Mouse (Mus musculus) MEL (cell line): ENCODE results near the gene Resp18. TPM values are rescaled to one million over a fixed set of nuclear protein-coding genes. Genes with fewer than 3 reads are reported as not detected.

Experiments used
- DNase-seq: peaks from one replicate; pipeline ENCODE4 v3.0.0; 2011; ENCODE audit warnings: low read depth, low spot score
- H3K27ac ChIP-seq: 2 replicates; pipeline ENCODE4 v1.5.1; 2012; ENCODE audit warnings: low read depth, mild to moderate bottlenecking, control low read depth, low read length, moderate library complexity; ENCODE audit not compliant: control insufficient read depth
- H3K27me3 ChIP-seq, 2 experiments: fragments of 150-350 bp in 1 of 2; sonication (generic) in 1 of 2; 2 replicates each; pipeline ENCODE4 v1.6.1; 2012; ENCODE audit warnings: low read length in 2 of 2, mild to moderate bottlenecking in 2 of 2, improper control_type of control experiment in 1 of 2, moderate library complexity in 1 of 2; ENCODE audit not compliant: insufficient read depth in 2 of 2, control insufficient read depth in 1 of 2
- H3K36me3 ChIP-seq, 2 experiments: 2 replicates each; pipeline ENCODE4 v1.6.1; 2012 to 2014; ENCODE audit warnings: low read length in 2 of 2, improper control_type of control experiment in 1 of 2, inconsistent platforms in 1 of 2, mild to moderate bottlenecking in 1 of 2; ENCODE audit not compliant: insufficient read depth in 2 of 2, control insufficient read depth in 1 of 2
- H3K4me1 ChIP-seq, 2 experiments: fragments of 150-350 bp in 1 of 2; sonication (generic) in 1 of 2; 2 replicates each; pipeline ENCODE4 v1.6.1; 2012; ENCODE audit warnings: low read length in 2 of 2, improper control_type of control experiment in 1 of 2, mild to moderate bottlenecking in 1 of 2; ENCODE audit not compliant: insufficient read depth in 2 of 2, control insufficient read depth in 1 of 2
- H3K4me3 ChIP-seq, 2 experiments: fragments of 150-350 bp in 1 of 2; sonication (generic) in 1 of 2; 2 replicates each; pipeline ENCODE4 v1.5.1; 2012; ENCODE audit warnings: low read depth in 2 of 2, low read length in 2 of 2, mild to moderate bottlenecking in 2 of 2, moderate library complexity in 2 of 2, control low read depth in 1 of 2, improper control_type of control experiment in 1 of 2; ENCODE audit not compliant: control insufficient read depth in 1 of 2, insufficient read depth in 1 of 2
- H3K79me2 ChIP-seq: 2 replicates; pipeline ENCODE4 v1.6.1; 2012; ENCODE audit warnings: mild to moderate bottlenecking, low read length, moderate library complexity; ENCODE audit not compliant: control insufficient read depth, poor library complexity, insufficient read depth
- H3K9ac ChIP-seq: 2 replicates; pipeline ENCODE4 v1.6.1; 2012; ENCODE audit warnings: low read depth, mild to moderate bottlenecking, control low read depth, low read length, moderate library complexity; ENCODE audit not compliant: control insufficient read depth, poor library complexity, severe bottlenecking
- H3K9me3 ChIP-seq: fragments of 150-350 bp; sonication (generic); replicated peaks from 2 replicates; pipeline ENCODE4 v1.6.1; 2012; ENCODE audit warnings: mild to moderate bottlenecking, low read length, improper control_type of control experiment, moderate library complexity; ENCODE audit not compliant: insufficient read depth
- CHD1 ChIP-seq: IDR thresholded peaks from 2 replicates; pipeline ENCODE4 v1.6.1; 2012; ENCODE audit warnings: low read depth, mild to moderate bottlenecking, inconsistent platforms, low read length, improper control_type of control experiment
- CHD2 ChIP-seq: IDR thresholded peaks from 2 replicates; pipeline ENCODE4 v1.6.1; 2011; ENCODE audit warnings: low read length, improper control_type of control experiment
- E2F4 ChIP-seq: IDR thresholded peaks from 2 replicates; pipeline ENCODE4 v1.6.1; 2011; ENCODE audit warnings: low read depth, low read length, improper control_type of control experiment, borderline replicate concordance
- EP300 ChIP-seq, 2 experiments: IDR thresholded peaks; 2 replicates each; pipeline ENCODE4 v1.6.1; 2011; ENCODE audit warnings: improper control_type of control experiment in 2 of 2, low read length in 2 of 2, low read depth in 1 of 2, mild to moderate bottlenecking in 1 of 2
- ETS1 ChIP-seq: IDR thresholded peaks from 2 replicates; pipeline ENCODE4 v1.6.1; 2012; ENCODE audit warnings: low read depth, mild to moderate bottlenecking, inconsistent platforms, low read length, improper control_type of control experiment, moderate library complexity
- GATA1 ChIP-seq: IDR thresholded peaks from 2 replicates; pipeline ENCODE4 v1.6.1; 2011; ENCODE audit warnings: low read depth, low read length, improper control_type of control experiment
- JUND ChIP-seq: IDR thresholded peaks from 2 replicates; pipeline ENCODE4 v1.6.1; 2011; ENCODE audit warnings: low read depth, mild to moderate bottlenecking, improper control_type of control experiment, low read length
- KAT2A ChIP-seq: conservative IDR thresholded peaks from 2 replicates; pipeline ENCODE4 v1.6.1; 2012; ENCODE audit warnings: low read depth, low read length, improper control_type of control experiment, inconsistent platforms
- MAX ChIP-seq: IDR thresholded peaks from 2 replicates; pipeline ENCODE4 v1.6.1; 2011; ENCODE audit warnings: low read length, improper control_type of control experiment
- MAZ ChIP-seq: IDR thresholded peaks from 2 replicates; pipeline ENCODE4 v1.6.1; 2012; ENCODE audit warnings: low read depth, mild to moderate bottlenecking, inconsistent platforms, low read length, improper control_type of control experiment
- MEF2A ChIP-seq: IDR thresholded peaks from 2 replicates; pipeline ENCODE4 v1.6.1; 2014; ENCODE audit warnings: low read depth, mild to moderate bottlenecking, inconsistent platforms, low read length, improper control_type of control experiment; ENCODE audit not compliant: poor library complexity, insufficient replicate concordance, severe bottlenecking; ENCODE audit errors: extremely low read depth
- MXI1 ChIP-seq: IDR thresholded peaks from 2 replicates; pipeline ENCODE4 v1.6.1; 2011; ENCODE audit warnings: mild to moderate bottlenecking, low read depth, low read length, improper control_type of control experiment
- POLR2AphosphoS2 ChIP-seq: IDR thresholded peaks from 2 replicates; pipeline ENCODE4 v1.6.1; 2011; ENCODE audit warnings: low read length, improper control_type of control experiment
- POLR2AphosphoS5 ChIP-seq: IDR thresholded peaks from 2 replicates; pipeline ENCODE4 v1.6.1; 2012; ENCODE audit warnings: low read depth, borderline replicate concordance, mild to moderate bottlenecking, inconsistent platforms, low read length, moderate library complexity, mixed read lengths
- RCOR1 ChIP-seq: IDR thresholded peaks from 2 replicates; pipeline ENCODE4 v1.6.1; 2012; ENCODE audit warnings: low read depth, mild to moderate bottlenecking, inconsistent platforms, low read length, improper control_type of control experiment
- SIN3A ChIP-seq: IDR thresholded peaks from 2 replicates; pipeline ENCODE4 v1.6.1; 2012; ENCODE audit warnings: low read length, improper control_type of control experiment, inconsistent platforms
- USF2 ChIP-seq, 2 experiments: IDR thresholded peaks; 2 replicates each; pipeline ENCODE4 v1.6.1; 2011 to 2012; ENCODE audit warnings: improper control_type of control experiment in 2 of 2, low read length in 2 of 2, borderline replicate concordance in 1 of 2, inconsistent platforms in 1 of 2, low read depth in 1 of 2, mild to moderate bottlenecking in 1 of 2; ENCODE audit not compliant: insufficient read depth in 1 of 2
- ZC3H11A ChIP-seq: IDR thresholded peaks from 2 replicates; pipeline ENCODE4 v1.6.1; 2012; ENCODE audit warnings: low read depth, mild to moderate bottlenecking, inconsistent platforms, low read length, improper control_type of control experiment
- ZNF384 ChIP-seq: IDR thresholded peaks from 2 replicates; pipeline ENCODE4 v1.6.1; 2012; ENCODE audit warnings: low read depth, mild to moderate bottlenecking, inconsistent platforms, low read length, improper control_type of control experiment
- polyA plus RNA-seq, 2 experiments: library from polyadenylated mRNA; stranded (reverse) in 1 of 2; unstranded in 1 of 2; fragments of >175 nt in 1 of 2; fragments of >200 nt in 1 of 2; gene quantifications; 2 replicates each; pipeline versions ENCODE4 v1.2.1 to v1.2.4; 2012; ENCODE audit warnings: low replicate concordance in 2 of 2, low read depth in 1 of 2; ENCODE audit not compliant: insufficient read length in 2 of 2, insufficient read depth in 1 of 2, missing spikeins in 1 of 2
- total RNA-seq: library from RNA; depleted of rRNA; stranded (reverse); fragments of 300-350 nt; gene quantifications from 2 replicates; pipeline ENCODE4 v1.2.3, GENCODE M21; 2012

Resp18 gene
- total and polyA plus RNA-seq, 3 experiments = not detected

DNA sequence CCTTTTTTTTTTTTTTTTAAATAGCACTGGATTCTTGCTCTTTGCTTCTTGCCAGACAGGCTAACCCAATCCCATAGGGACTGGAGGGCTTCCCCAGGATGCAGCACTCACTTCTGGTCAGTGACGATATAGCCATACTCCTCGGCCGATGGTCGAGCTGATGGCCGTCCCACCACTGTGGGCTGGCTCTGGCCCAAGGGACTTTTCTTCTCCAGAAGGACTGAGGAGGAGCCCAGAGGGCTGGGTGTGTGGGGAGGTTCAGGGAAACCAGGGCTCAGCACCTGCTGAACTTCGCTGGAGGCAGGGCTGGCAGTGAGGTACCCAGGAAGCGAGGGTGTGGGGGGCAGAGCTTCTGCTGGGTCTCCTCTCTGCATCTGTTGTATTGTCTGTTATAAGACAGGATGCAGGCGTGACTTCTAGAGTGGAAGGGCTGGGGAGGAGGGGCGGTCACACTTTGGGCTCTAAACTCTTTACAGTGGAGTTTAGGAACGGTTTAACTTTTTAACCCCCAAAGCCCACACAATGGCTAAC lies 22.6 kb downstream of the Resp18 start:
- no peak overlapping the region for H3K4me3 ChIP-seq
- H3K27me3 ChIP-seq = no peaks in the 10 kb centered on the region
- no peaks in the 10 kb centered on the region; a peak in 1 of 4 replicates for H3K4me1 ChIP-seq
- TF ChIP-seq USF2 (IDR thresholded peaks at IDR 0.05; ENCODE audit: borderline replicate concordance in 1 of 2, insufficient read depth in 1 of 2, low read depth in 1 of 2, low read length in 2 of 2) = no peak
- TF ChIP-seq RCOR1 = no peak
- TF ChIP-seq MXI1 = no peak
- TF ChIP-seq MEF2A = no peak
- no peak for TF ChIP-seq CHD2
- no peak for TF ChIP-seq CHD1
- TF ChIP-seq ZNF384 = no peak
- no peak for TF ChIP-seq MAZ
- no peak for TF ChIP-seq POLR2AphosphoS5
- no peak for TF ChIP-seq POLR2AphosphoS2
- TF ChIP-seq E2F4 = no peak
- no peak for TF ChIP-seq MAX
- no peak for TF ChIP-seq GATA1
- no peak for TF ChIP-seq SIN3A
- no peaks in the 10 kb centered on the region for H3K36me3 ChIP-seq
- H3K79me2 ChIP-seq = no peaks in the 10 kb centered on the region
- DNase-seq = no peak
- no peak overlapping the region for H3K9ac ChIP-seq
- no peak overlapping the region for H3K27ac ChIP-seq
- no peaks in the 10 kb centered on the region for H3K9me3 ChIP-seq

GRCm38 (mm10) chr1:75254625-75255013 lies 23.6 kb downstream of the Resp18 start:
- TF ChIP-seq MAZ (no peak), ZC3H11A (no peak), ETS1 (no peak), KAT2A (no peak), CHD1 (no peak), E2F4 (no peak), SIN3A (no peak), GATA1 (no peak), EP300 (IDR thresholded peaks at IDR 0.05; ENCODE audit: low read depth in 1 of 2, low read length in 2 of 2) (no peak), ZNF384 (no peak), MEF2A (no peak), JUND (no peak)
- Histone ChIP-seq H3K36me3 (no peaks in the 10 kb centered on the region), H3K27me3 (no peaks in the 10 kb centered on the region), H3K4me1 (no peaks in the 10 kb centered on the region; a peak in 1 of 4 replicates), H3K9ac (no peak overlapping the region), H3K9me3 (no peaks in the 10 kb centered on the region), H3K4me3 (no peak overlapping the region), H3K27ac (no peak overlapping the region), H3K79me2 (no peaks in the 10 kb centered on the region)
- no peak for DNase-seq
